Mouse (Mus musculus): ENCODE data around the gene Fam120b. TPM values are rescaled to one million over a fixed set of nuclear protein-coding genes. Genes with fewer than 3 reads are reported as not detected.

The Fam120b gene
- polyA plus RNA-seq, 1 experiment from 2014 or later = 30.6 TPM

- Histone ChIP-seq H3K4me1 (ENCODE audit: control insufficient read depth, insufficient read depth, low read length) (no peaks in the 10 kb centered on the region), H3K4me2 (ENCODE audit: low read depth, low read length) (no peak overlapping the region), H3K27me3 (ENCODE audit: control insufficient read depth, insufficient read depth, low read length) (no peaks in the 10 kb centered on the region), H3K4me3 (ENCODE audit: low read depth, low read length) (no peak overlapping the region), H3K9ac (replicated peaks; ENCODE audit: low read length) (no peak overlapping the region), H3K36me3 (replicated peaks; ENCODE audit: control insufficient read depth, insufficient read depth, low read depth, low read length) (peaks cover 5% of the 10 kb centered on the region), H3K27ac (replicated peaks; ENCODE audit: low read depth, low read length) (no peak overlapping the region), H3K9me3 (replicated peaks; ENCODE audit: control insufficient read depth, low read length) (no peaks in the 10 kb centered on the region)
- DNase-seq (ENCODE audit: low spot score) = no peak
- no peak for ATAC-seq (replicated peaks; ENCODE audit: insufficient number of reproducible peaks, low FRiP score, low TSS enrichment, low read depth)
- WGBS = 87% methylated on average over 8 of the region's 8 CpGs
Observed at GRCm38 (mm10) chr17:15419534-15419933, 23.5 kb downstream of the Fam120b start.

- Histone ChIP-seq H3K27me3 (ENCODE audit: control insufficient read depth, insufficient read depth, low read length) (no peaks in the 10 kb centered on the region), H3K4me1 (ENCODE audit: control insufficient read depth, insufficient read depth, low read length) (no peaks in the 10 kb centered on the region), H3K36me3 (replicated peaks; ENCODE audit: control insufficient read depth, insufficient read depth, low read depth, low read length) (peaks cover 3% of the 10 kb centered on the region), H3K9ac (replicated peaks; ENCODE audit: low read length) (no peak overlapping the region), H3K9me3 (replicated peaks; ENCODE audit: control insufficient read depth, low read length) (no peaks in the 10 kb centered on the region), H3K4me2 (ENCODE audit: low read depth, low read length) (no peak overlapping the region), H3K27ac (replicated peaks; ENCODE audit: low read depth, low read length) (no peak overlapping the region), H3K4me3 (ENCODE audit: low read depth, low read length) (no peak overlapping the region)
- no peak for ATAC-seq (replicated peaks; ENCODE audit: insufficient number of reproducible peaks, low FRiP score, low TSS enrichment, low read depth)
- DNase-seq (ENCODE audit: low spot score) = no peak
- 91% methylated on average over 8 of the region's 8 CpGs for WGBS
Observed at GRCm38 (mm10) chr17:15420021-15420603, 24.1 kb downstream of the Fam120b start.

- H3K4me3 ChIP-seq (ENCODE audit: low read depth, low read length) = no peak overlapping the region
- no peaks in the 10 kb centered on the region for H3K9me3 ChIP-seq (replicated peaks; ENCODE audit: control insufficient read depth, low read length)
- no peaks in the 10 kb centered on the region for H3K4me1 ChIP-seq (ENCODE audit: control insufficient read depth, insufficient read depth, low read length)
- ATAC-seq (replicated peaks; ENCODE audit: insufficient number of reproducible peaks, low FRiP score, low TSS enrichment, low read depth) (no peak), DNase-seq (ENCODE audit: low spot score) (no peak)
- no peak overlapping the region for H3K4me2 ChIP-seq (ENCODE audit: low read depth, low read length)
- no peaks in the 10 kb centered on the region for H3K27me3 ChIP-seq (ENCODE audit: control insufficient read depth, insufficient read depth, low read length)
- H3K36me3 ChIP-seq (replicated peaks; ENCODE audit: control insufficient read depth, insufficient read depth, low read depth, low read length) = peaks cover 6% of the 10 kb centered on the region
- 97% methylated on average over 6 of the region's 6 CpGs for WGBS
- no peak overlapping the region for H3K9ac ChIP-seq (replicated peaks; ENCODE audit: low read length)
- no peak overlapping the region for H3K27ac ChIP-seq (replicated peaks; ENCODE audit: low read depth, low read length)
Observed at GRCm38 (mm10) chr17:15421446-15421845, 25.4 kb downstream of the Fam120b start.

- peaks cover 6% of the 10 kb centered on the region for H3K36me3 ChIP-seq (replicated peaks; ENCODE audit: control insufficient read depth, insufficient read depth, low read depth, low read length)
- no peak for DNase-seq (ENCODE audit: low spot score)
- 80% methylated on average over 9 of the region's 9 CpGs for WGBS
Observed at GRCm38 (mm10) chr17:15422666-15423065, 26.7 kb downstream of the Fam120b start.

GRCm38 (mm10) chr17:15423080-15423765 lies 27.2 kb downstream of the Fam120b start:
- 85% methylated on average over 8 of the region's 8 CpGs for WGBS
- H3K4me3 ChIP-seq (ENCODE audit: low read depth, low read length) = no peak overlapping the region
- peaks cover 4% of the 10 kb centered on the region for H3K36me3 ChIP-seq (replicated peaks; ENCODE audit: control insufficient read depth, insufficient read depth, low read depth, low read length)
- no peaks in the 10 kb centered on the region for H3K4me1 ChIP-seq (ENCODE audit: control insufficient read depth, insufficient read depth, low read length)
- DNase-seq (ENCODE audit: low spot score) (no peak), ATAC-seq (replicated peaks; ENCODE audit: insufficient number of reproducible peaks, low FRiP score, low TSS enrichment, low read depth) (no peak)
- no peak overlapping the region for H3K4me2 ChIP-seq (ENCODE audit: low read depth, low read length)
- H3K27ac ChIP-seq (replicated peaks; ENCODE audit: low read depth, low read length) = no peak overlapping the region
- no peaks in the 10 kb centered on the region for H3K27me3 ChIP-seq (ENCODE audit: control insufficient read depth, insufficient read depth, low read length)
- H3K9me3 ChIP-seq (replicated peaks; ENCODE audit: control insufficient read depth, low read length) = no peaks in the 10 kb centered on the region
- H3K9ac ChIP-seq (replicated peaks; ENCODE audit: low read length) = no peak overlapping the region

More at GRCm38 (mm10) chr17:15422666-15423065, 26.7 kb downstream of the Fam120b start:
- no peak for ATAC-seq (replicated peaks; ENCODE audit: insufficient number of reproducible peaks, low FRiP score, low TSS enrichment, low read depth)
- Histone ChIP-seq H3K4me3 (ENCODE audit: low read depth, low read length) (no peak overlapping the region), H3K27ac (replicated peaks; ENCODE audit: low read depth, low read length) (no peak overlapping the region), H3K27me3 (ENCODE audit: control insufficient read depth, insufficient read depth, low read length) (no peaks in the 10 kb centered on the region), H3K4me2 (ENCODE audit: low read depth, low read length) (no peak overlapping the region), H3K9me3 (replicated peaks; ENCODE audit: control insufficient read depth, low read length) (no peaks in the 10 kb centered on the region), H3K9ac (replicated peaks; ENCODE audit: low read length) (no peak overlapping the region), H3K4me1 (ENCODE audit: control insufficient read depth, insufficient read depth, low read length) (no peaks in the 10 kb centered on the region)

- H3K4me2 ChIP-seq (ENCODE audit: low read depth, low read length) = no peak overlapping the region
- H3K4me1 ChIP-seq (ENCODE audit: control insufficient read depth, insufficient read depth, low read length) = no peaks in the 10 kb centered on the region
- no peak for ATAC-seq (replicated peaks; ENCODE audit: insufficient number of reproducible peaks, low FRiP score, low TSS enrichment, low read depth)
- H3K4me3 ChIP-seq (ENCODE audit: low read depth, low read length) = no peak overlapping the region
- WGBS = 94% methylated on average over 3 of the region's 3 CpGs
- H3K9me3 ChIP-seq (replicated peaks; ENCODE audit: control insufficient read depth, low read length) = no peaks in the 10 kb centered on the region
- H3K27ac ChIP-seq (replicated peaks; ENCODE audit: low read depth, low read length) = no peak overlapping the region
- no peaks in the 10 kb centered on the region for H3K27me3 ChIP-seq (ENCODE audit: control insufficient read depth, insufficient read depth, low read length)
- DNase-seq (ENCODE audit: low spot score) = no peak
- peaks cover 4% of the 10 kb centered on the region for H3K36me3 ChIP-seq (replicated peaks; ENCODE audit: control insufficient read depth, insufficient read depth, low read depth, low read length)
- H3K9ac ChIP-seq (replicated peaks; ENCODE audit: low read length) = no peak overlapping the region
Observed at GRCm38 (mm10) chr17:15425931-15426330, 29.9 kb downstream of the Fam120b start.

- no peaks in the 10 kb centered on the region for H3K27me3 ChIP-seq (ENCODE audit: control insufficient read depth, insufficient read depth, low read length)
- DNase-seq (ENCODE audit: low spot score) = no peak
- 86% methylated on average over 6 of the region's 6 CpGs for WGBS
- no peak overlapping the region for H3K27ac ChIP-seq (replicated peaks; ENCODE audit: low read depth, low read length)
- H3K4me3 ChIP-seq (ENCODE audit: low read depth, low read length) = no peak overlapping the region
- peaks cover 4% of the 10 kb centered on the region for H3K36me3 ChIP-seq (replicated peaks; ENCODE audit: control insufficient read depth, insufficient read depth, low read depth, low read length)
- H3K4me1 ChIP-seq (ENCODE audit: control insufficient read depth, insufficient read depth, low read length) = no peaks in the 10 kb centered on the region
- no peak overlapping the region for H3K4me2 ChIP-seq (ENCODE audit: low read depth, low read length)
- H3K9me3 ChIP-seq (replicated peaks; ENCODE audit: control insufficient read depth, low read length) = no peaks in the 10 kb centered on the region
- H3K9ac ChIP-seq (replicated peaks; ENCODE audit: low read length) = no peak overlapping the region
- no peak for ATAC-seq (replicated peaks; ENCODE audit: insufficient number of reproducible peaks, low FRiP score, low TSS enrichment, low read depth)
Observed at GRCm38 (mm10) chr17:15429451-15429850, 33.4 kb downstream of the Fam120b start.

- H3K27me3 ChIP-seq (ENCODE audit: control insufficient read depth, insufficient read depth, low read length) = no peaks in the 10 kb centered on the region
- no peak overlapping the region for H3K9ac ChIP-seq (replicated peaks; ENCODE audit: low read length)
- H3K27ac ChIP-seq (replicated peaks; ENCODE audit: low read depth, low read length) = no peak overlapping the region
- H3K4me1 ChIP-seq (ENCODE audit: control insufficient read depth, insufficient read depth, low read length) = no peaks in the 10 kb centered on the region
- 59% methylated on average over 1 of the region's 1 CpGs for WGBS
- ATAC-seq (replicated peaks; ENCODE audit: insufficient number of reproducible peaks, low FRiP score, low TSS enrichment, low read depth) (no peak), DNase-seq (ENCODE audit: low spot score) (no peak)
- peaks cover 4% of the 10 kb centered on the region for H3K36me3 ChIP-seq (replicated peaks; ENCODE audit: control insufficient read depth, insufficient read depth, low read depth, low read length)
- no peak overlapping the region for H3K4me2 ChIP-seq (ENCODE audit: low read depth, low read length)
- H3K4me3 ChIP-seq (ENCODE audit: low read depth, low read length) = no peak overlapping the region
- H3K9me3 ChIP-seq (replicated peaks; ENCODE audit: control insufficient read depth, low read length) = no peaks in the 10 kb centered on the region
Observed at GRCm38 (mm10) chr17:15429937-15430336, 33.9 kb downstream of the Fam120b start.

Data from embryonic facial prominence, embryonic 11.5 days (tissue).